Mouse (Mus musculus) ES-Bruce4 (cell line): ENCODE data around the gene Tspan4. TPM values are rescaled to one million over a fixed set of nuclear protein-coding genes. Genes with fewer than 3 reads are reported as not detected.

Experiments used
- H3K27ac ChIP-seq: 2 replicates; pipeline ENCODE4 v1.5.1; 2012; ENCODE audit warnings: low read length, inconsistent platforms; ENCODE audit not compliant: insufficient read depth
- H3K27me3 ChIP-seq: 2 replicates; pipeline ENCODE4 v1.6.1; 2012; ENCODE audit warnings: mild to moderate bottlenecking, low read length, inconsistent platforms; ENCODE audit not compliant: control insufficient read depth, poor library complexity, insufficient read depth, severe bottlenecking
- H3K36me3 ChIP-seq: 2 replicates; pipeline ENCODE4 v1.6.1; 2012; ENCODE audit warnings: inconsistent platforms, mild to moderate bottlenecking, low read length, moderate library complexity; ENCODE audit not compliant: control insufficient read depth, poor library complexity, insufficient read depth, severe bottlenecking
- H3K4me1 ChIP-seq: one replicate; pipeline ENCODE4 v1.8.1; 2011; ENCODE audit warnings: low read length; ENCODE audit not compliant: control insufficient read depth, insufficient read depth
- H3K4me3 ChIP-seq: 2 replicates; pipeline ENCODE4 v1.5.1; 2011; ENCODE audit warnings: low read depth, mild to moderate bottlenecking, low read length
- H3K9ac ChIP-seq: 2 replicates; pipeline ENCODE4 v1.6.1; 2012; ENCODE audit warnings: low read depth, mild to moderate bottlenecking, inconsistent platforms; ENCODE audit not compliant: poor library complexity, severe bottlenecking
- H3K9me3 ChIP-seq: replicated peaks from 2 replicates; pipeline ENCODE4 v1.6.1; 2012; ENCODE audit warnings: mild to moderate bottlenecking, low read length, inconsistent platforms; ENCODE audit not compliant: control insufficient read depth, poor library complexity, insufficient read depth, severe bottlenecking
- CTCF ChIP-seq: IDR thresholded peaks from one replicate; pipeline ENCODE4 v1.8.1; 2011; ENCODE audit warnings: low read depth, low read length
- EP300 ChIP-seq: IDR thresholded peaks from 2 replicates; pipeline ENCODE4 v1.6.1; 2011; ENCODE audit warnings: low read depth, low read length; ENCODE audit not compliant: insufficient read depth
- POLR2A ChIP-seq: IDR thresholded peaks from one replicate; pipeline ENCODE4 v1.8.1; 2011; ENCODE audit warnings: low read length; ENCODE audit not compliant: insufficient read depth
- polyA plus RNA-seq: library from polyadenylated mRNA; stranded (reverse); fragments of >200 nt; gene quantifications from 2 replicates; pipeline ENCODE4 v1.2.4, GENCODE M21; 2011; ENCODE audit warnings: low read depth; ENCODE audit not compliant: missing spikeins, insufficient read depth, insufficient read length

The Tspan4 gene
- 37.4 and 39.9 TPM in 2 replicates for polyA plus RNA-seq

DNA sequence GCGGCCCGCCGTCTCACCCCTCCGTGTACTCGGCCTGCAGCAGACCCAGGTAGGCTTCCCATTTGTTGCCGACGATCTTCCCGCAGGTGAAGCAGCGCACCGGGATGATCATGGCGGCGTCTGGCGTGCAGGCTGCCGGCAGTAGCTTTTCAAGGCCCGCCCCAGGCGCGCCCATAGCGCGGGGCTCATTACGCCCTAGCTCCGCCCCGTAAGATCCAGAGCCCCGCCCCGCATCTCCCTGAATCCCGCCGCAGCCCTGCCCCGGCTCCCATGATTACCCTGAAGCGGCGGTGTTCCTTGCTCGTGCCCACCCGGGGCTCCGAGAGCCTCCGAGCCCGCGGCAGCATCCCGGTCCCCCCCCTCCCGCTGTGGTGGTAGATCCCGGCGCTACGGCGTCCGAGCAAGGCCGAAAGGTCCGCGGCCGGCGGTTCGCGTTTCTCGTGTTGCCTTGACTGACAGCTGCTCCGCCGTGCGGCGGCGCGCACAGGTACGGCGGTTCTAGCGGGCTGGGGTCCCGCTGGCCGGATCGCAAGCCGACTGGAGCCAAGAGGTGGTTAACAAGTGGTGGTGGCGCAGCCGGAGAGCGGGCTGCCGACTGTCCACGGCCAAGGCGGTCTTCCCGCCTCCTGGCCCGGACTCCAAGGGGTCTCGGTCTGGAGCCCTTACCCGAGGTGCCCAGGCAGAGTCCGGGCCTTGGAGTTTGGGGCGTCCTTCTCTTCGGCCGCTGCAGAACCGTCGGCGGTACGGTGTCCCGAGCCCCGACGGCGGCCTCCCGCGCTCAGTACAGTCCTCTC, at the start of gene Tspan4, which contains the start of gene Polr2l:
TSS of gene Tspan4 (plus strand) at position 230 of the 794 bp plus-strand sequence.
TSS of gene Polr2l (minus strand) at position 122 of the 794 bp plus-strand sequence.
- peak; percentile 40 for TF ChIP-seq POLR2A
- TF ChIP-seq CTCF = no peak
- TF ChIP-seq EP300 = 0 out of 2 replicates have a peak, but pooled peaks have one; percentile 12
- H3K4me1 ChIP-seq = no peaks in the 10 kb centered on the region
- peaks cover 22% of the 10 kb centered on the region for H3K36me3 ChIP-seq

DNA sequence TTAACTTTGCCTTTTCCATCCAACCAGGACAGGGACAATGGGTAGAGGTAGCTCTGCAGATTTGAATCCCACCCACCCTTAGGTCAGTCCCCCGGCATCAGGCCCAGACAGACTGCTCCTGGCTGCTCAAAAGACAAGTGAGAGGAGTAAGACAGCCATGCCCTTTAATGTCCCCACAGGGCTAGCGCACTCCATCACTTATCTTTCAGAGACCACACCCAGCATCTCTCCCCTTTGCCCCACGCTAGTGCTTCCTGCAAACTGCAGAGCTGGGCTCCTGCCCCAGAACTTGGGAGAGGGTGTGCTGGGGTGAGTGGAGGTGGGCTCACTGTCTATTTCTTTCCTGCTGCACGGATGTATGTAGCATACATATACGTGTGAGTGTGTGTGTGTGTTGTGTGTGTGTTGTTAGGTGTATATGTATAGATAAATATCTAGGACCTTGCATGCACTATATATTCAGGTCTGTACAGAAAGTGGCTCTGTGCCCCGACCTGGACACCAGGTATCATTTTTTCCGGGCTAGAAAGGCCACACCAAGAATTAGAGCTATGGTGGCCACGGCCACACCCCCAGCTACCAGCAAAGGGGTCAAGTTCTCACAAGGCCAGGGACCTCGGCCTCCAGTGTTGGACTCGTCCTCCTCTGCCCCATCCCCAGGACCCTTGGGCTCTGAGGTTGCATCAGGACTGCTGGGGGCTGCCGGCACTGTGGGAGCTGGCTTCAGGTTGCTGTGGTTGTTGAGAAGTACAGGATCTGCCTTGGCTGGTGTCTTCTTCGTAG, 47.9 kb upstream of the Tspan4 start:
- no peaks in the 10 kb centered on the region for H3K36me3 ChIP-seq
- TF ChIP-seq CTCF (no peak), POLR2A (no peak), EP300 (no peak)
- no peak overlapping the region for H3K27ac ChIP-seq

More for the DNA sequence above, at the start of gene Tspan4, which contains the start of gene Polr2l:
- no peak within 1 kb of the TSS for H3K27ac ChIP-seq
- H3K27me3 ChIP-seq = no peaks in the 10 kb centered on the region
- H3K9me3 ChIP-seq = no peaks in the 10 kb centered on the region
- peak within 1 kb of the TSS; percentile 98 for H3K4me3 ChIP-seq
- H3K9ac ChIP-seq = peak within 1 kb of the TSS; percentile 92

DNA sequence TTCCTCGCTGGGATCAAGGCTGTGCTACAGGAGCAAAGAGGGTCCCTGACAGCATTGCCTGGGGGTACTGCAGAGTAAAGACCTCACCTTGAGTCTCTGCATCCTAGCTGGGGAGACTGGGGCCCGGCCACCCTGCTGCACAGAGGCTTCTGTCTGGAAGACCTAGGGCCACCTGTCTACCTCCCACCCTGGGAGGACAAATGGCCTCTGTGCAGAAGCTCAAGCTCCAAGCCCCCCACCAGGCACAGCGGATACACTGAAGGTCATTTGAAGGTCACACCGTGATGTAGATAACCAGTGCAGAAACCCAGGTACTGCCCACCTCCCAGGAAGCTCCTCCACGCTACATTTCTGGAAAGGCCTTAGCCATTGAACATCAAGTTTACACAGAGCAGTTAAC, 46.3 kb upstream of the Tspan4 start:
- H3K4me1 ChIP-seq = no peaks in the 10 kb centered on the region
- H3K9ac ChIP-seq = no peak overlapping the region
- peak overlapping the region; percentile 29; the same call in 1 of the 2 replicates for H3K4me3 ChIP-seq
- no peaks in the 10 kb centered on the region for H3K27me3 ChIP-seq
- H3K27ac ChIP-seq = no peak overlapping the region
- H3K36me3 ChIP-seq = no peaks in the 10 kb centered on the region
- H3K9me3 ChIP-seq = no peaks in the 10 kb centered on the region
- TF ChIP-seq CTCF (no peak), EP300 (no peak), POLR2A (no peak)

More for the DNA sequence above, 47.9 kb upstream of the Tspan4 start:
- Histone ChIP-seq H3K4me1 (no peaks in the 10 kb centered on the region), H3K27me3 (no peaks in the 10 kb centered on the region), H3K4me3 (no peak overlapping the region), H3K9me3 (no peaks in the 10 kb centered on the region), H3K9ac (no peak overlapping the region)

DNA sequence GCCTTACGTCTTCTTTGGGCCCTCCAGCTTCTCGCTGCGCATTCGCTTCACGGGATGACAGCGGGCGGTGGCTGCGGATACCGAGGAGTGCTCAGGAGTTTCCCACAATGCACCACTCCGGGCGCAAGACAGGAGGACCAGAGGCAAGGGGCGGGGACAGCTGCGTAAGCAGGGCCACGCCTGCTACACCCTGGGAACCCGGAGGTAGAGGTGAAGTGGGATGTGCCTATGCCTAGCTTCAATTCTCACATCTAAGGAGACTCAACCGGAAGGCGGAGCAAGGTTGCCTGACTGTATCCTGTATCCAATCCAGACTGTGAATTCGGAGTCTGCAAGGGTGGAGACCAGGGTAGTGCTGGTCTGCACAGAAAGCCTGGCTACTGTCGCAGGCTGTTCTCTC, 45.7 kb upstream of the Tspan4 start, which contains the start of gene Cend1:
TSS of gene Cend1 (minus strand) at position 182 of the 400 bp plus-strand sequence.
- no peak within 1 kb of the TSS for H3K9ac ChIP-seq
- no peaks in the 10 kb centered on the region for H3K4me1 ChIP-seq
- H3K27ac ChIP-seq = peak within 1 kb of the TSS; percentile 10

DNA sequence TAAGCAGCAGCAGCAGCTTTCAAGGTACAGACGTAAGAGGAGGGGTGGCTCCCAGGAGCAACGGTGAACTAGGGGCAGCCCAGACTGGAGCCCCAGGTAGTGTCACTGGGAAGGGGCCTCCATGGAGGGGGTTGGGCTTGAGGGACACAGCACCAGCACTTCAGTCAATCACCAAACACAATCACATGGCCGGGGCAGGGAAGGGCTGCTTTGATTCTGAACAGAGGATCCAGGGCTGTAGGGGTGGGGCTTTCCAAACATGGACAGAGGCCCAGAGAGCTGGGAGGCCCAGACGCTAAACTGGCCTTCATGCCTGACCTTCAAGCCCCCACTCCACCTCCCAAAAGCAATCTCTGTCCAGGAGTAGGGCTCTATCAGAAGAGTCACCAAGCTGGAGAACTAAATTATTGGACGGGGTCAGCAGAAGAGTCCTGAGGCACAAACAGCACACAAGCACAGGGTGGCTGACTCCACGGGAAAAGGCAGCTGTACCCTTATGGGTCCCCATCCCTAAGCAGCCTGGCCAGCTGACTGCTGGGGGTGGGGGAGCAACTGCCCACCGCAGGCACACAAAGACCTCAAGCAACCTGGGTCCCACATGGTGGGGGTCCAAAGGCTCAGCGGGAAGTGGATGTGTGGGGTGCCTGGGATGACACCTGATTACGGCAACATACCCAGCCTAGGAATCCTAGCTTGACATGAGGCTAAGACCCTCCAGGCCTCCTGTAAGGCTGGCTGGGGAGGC, 45.0 kb upstream of the Tspan4 start:
- Histone ChIP-seq H3K9ac (no peak overlapping the region), H3K27ac (peak overlapping the region; percentile 10), H3K4me3 (no peak overlapping the region), H3K36me3 (no peaks in the 10 kb centered on the region), H3K27me3 (no peaks in the 10 kb centered on the region), H3K4me1 (no peaks in the 10 kb centered on the region), H3K9me3 (no peaks in the 10 kb centered on the region)
- TF ChIP-seq POLR2A = no peak
- TF ChIP-seq EP300 = no peak
- no peak for TF ChIP-seq CTCF

More for the DNA sequence above, 45.7 kb upstream of the Tspan4 start, which contains the start of gene Cend1:
- peak within 1 kb of the TSS; percentile 29; the same call in 1 of the 2 replicates for H3K4me3 ChIP-seq
- no peaks in the 10 kb centered on the region for H3K9me3 ChIP-seq
- no peaks in the 10 kb centered on the region for H3K36me3 ChIP-seq
- TF ChIP-seq CTCF = no peak
- 0 out of 2 replicates have a peak, but pooled peaks have one; percentile 12 for TF ChIP-seq EP300
- TF ChIP-seq POLR2A = no peak
- no peaks in the 10 kb centered on the region for H3K27me3 ChIP-seq
